Mouse (Mus musculus): ENCODE results near the gene Sema6d.

Gene Sema6d

GRCm38 (mm10) chr2:124404631-124405562, 315.1 kb downstream of the Sema6d start:
- no peak for DNase-seq

DNA sequence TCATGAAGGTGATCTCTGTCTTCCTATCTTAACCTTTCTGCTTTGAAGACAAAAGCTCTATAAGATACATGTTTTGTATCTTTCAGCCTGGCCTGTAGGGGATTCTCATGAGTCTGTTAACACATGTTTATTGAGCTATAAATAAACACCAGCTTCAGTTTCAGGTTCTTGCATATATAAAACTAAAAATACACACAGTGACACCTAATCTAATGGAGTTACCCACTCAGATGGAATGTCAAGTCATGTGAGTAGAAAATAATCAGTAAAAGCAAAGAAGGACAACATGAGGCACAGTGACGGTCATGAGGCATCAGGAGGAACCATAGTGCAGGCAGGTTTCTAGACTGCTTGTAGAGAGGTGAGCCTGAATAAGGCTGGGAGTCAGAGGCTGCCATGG, 319.2 kb downstream of the Sema6d start:
- DNase-seq = no peak

- no peak for DNase-seq
Measured at GRCm38 (mm10) chr2:124416730-124417129, 327.0 kb downstream of the Sema6d start.

DNA sequence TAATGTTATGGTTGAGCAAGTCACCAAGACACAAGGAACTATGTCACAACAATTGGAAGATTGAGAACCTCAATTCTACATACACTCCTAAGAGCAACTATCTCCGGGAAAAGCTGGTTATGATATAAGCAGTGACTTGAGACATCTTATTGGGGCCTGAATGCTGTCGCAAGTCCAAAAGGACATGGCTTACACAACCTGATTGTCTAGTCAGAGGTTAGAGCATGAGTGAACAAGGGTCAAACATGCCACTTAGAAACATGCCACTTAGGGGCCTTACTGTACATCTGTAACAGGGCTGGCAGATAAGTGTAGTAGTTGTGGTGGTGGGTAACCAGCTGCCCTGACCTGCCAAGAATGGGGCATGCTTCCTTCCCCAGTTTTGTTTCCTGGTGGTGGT, 328.6 kb downstream of the Sema6d start:
- no peak for DNase-seq

DNA sequence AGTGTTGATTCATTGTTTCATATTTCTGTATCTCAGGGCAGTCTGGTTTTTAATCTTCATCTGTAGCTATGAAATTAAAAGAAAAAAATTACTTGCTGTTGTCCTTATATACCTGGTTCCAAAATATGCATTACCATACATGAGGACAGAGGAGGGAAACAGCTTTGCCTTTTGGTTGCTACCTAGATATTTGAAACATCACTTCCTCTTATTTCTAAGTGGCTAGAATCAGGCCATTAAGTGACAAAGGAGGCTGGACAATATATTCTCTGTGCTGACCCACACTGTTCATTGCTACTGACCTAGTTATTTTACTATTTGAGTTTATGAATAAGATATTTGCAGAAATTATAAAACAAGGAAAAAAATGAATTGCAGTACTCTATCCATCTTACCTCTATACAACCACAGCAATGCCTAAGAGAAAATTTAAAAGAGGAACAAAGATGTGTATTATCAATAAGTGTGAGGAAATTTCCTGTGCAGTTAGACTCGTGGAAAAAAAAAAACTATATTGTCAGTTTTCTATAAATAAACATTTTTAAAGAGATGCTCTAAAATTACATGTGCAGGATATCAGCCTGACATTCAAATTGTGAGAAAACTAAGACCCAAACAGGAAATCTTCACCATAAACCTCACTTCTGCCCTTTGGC, 330.5 kb downstream of the Sema6d start:
- no peak for DNase-seq

GRCm38 (mm10) chr2:124429744-124430143, 340.0 kb downstream of the Sema6d start:
- DNase-seq = no peak

GRCm38 (mm10) chr2:124430708-124431107, 340.9 kb downstream of the Sema6d start:
- no peak for DNase-seq

DNA sequence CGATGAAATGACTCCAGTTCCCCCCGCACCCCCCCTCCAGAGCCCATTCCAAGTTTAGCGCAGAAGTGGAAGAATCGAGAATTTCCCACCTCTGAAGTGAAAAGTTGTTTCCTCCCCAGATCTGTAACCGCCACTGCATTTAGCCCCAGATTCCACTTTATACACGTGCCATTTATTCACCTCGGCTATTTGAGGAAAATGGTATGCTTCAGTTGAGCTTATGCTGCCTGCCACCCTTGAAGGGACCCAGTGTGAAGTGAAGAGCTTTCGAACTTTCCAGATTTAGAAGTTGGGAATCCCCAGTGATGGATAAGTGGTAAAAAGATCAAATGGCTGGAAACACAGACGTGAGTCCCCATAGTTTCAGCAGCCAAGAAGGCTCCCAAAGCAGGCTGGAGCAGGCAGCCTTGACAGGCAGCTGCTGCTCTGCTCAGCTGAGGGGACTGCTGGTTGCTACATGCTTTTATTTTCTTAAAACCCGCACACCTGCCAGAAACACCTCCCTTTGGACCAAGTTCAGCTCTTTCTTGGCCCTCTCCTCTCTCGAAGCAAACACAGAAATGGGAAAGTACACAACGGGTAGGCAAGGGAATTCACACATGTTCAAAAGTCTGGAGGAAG, 345.7 kb downstream of the Sema6d start:
- DNase-seq = no peak

- DNase-seq = no peak
Measured at GRCm38 (mm10) chr2:124436704-124437103, 346.9 kb downstream of the Sema6d start.

DNA sequence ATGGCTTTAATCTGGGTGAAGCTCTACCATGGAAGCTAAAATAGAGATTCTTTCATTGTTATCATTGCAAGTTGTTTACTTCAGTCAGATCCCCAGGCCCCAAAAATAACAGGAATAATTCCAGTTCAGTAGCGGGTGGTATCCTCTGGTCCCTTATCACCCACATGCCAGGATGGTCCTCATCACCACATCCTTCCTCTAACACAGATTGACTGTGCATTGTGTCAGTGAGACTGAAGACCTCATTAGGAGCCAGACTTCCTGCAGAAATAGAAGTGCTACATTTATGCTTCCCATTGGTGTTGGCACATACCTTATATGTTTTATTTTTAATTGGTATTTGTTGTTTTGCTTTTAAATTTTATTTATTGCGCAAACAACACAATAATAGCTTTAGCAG, 354.4 kb downstream of the Sema6d start:
- DNase-seq = no peak

DNA sequence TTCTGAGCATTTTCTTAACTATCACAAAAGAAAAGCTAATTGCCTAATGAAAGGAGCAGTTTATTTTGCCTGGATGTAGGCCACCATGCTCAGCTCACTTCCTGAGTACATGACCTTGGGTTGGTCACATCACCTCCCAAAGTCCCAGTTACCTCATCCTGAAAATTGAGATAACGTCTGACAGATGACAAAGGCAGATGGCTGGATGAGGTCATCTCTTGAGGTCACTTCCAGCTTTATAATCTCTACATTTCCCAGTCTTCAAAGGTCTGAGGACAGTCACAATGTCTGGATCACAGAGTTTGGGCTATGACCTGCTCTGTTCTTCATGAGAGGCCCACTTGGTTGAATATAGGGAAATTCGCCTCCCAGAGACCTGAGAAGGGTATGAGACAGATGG, 366.1 kb downstream of the Sema6d start:
- DNase-seq = no peak

GRCm38 (mm10) chr2:124456999-124457398, 367.2 kb downstream of the Sema6d start:
- no peak for DNase-seq

DNA sequence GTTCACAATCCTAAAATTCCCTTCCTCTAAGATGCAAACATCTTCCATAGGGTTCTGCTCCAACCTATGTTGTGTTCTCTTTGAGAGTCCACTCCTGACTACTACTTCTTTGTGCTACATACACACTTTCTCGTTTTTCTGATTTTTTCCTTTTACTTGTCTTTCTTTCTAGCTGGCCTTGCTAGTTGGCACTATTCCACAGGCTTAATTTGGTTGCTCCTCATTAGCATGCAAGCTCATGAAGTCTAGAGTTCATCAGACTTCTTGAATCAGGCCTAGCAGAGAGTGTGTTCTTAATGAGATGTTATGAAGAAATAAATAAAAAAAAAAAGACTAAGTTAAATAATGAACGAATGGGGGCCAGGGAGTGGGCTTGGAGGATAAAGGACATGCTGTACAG, 368.3 kb downstream of the Sema6d start:
- no peak for DNase-seq

- no peak for DNase-seq
Measured at GRCm38 (mm10) chr2:124460956-124461355, 371.2 kb downstream of the Sema6d start.

DNA sequence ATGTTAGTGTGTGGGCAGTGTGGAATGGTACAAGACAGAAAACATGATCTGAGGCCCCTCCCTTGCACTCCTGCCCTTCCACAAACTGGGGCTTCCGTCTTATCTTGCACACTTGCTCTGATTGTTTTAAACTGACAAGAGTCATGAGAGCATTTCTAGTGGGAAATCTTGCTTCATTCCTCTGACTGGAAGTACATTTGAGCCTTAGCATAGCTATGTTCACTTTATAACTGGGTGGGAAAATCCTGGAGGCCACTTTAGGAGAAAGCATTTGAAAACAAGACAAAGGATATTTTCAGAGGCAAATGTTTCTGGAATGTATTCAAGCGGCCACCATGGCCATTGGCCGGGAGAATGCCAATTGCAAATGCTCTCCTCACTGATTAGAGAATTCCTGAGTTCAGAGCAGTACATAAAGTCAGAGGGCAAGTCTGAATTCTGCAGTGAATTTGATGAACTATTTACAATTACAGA, 371.6 kb downstream of the Sema6d start:
- DNase-seq = no peak

DNA sequence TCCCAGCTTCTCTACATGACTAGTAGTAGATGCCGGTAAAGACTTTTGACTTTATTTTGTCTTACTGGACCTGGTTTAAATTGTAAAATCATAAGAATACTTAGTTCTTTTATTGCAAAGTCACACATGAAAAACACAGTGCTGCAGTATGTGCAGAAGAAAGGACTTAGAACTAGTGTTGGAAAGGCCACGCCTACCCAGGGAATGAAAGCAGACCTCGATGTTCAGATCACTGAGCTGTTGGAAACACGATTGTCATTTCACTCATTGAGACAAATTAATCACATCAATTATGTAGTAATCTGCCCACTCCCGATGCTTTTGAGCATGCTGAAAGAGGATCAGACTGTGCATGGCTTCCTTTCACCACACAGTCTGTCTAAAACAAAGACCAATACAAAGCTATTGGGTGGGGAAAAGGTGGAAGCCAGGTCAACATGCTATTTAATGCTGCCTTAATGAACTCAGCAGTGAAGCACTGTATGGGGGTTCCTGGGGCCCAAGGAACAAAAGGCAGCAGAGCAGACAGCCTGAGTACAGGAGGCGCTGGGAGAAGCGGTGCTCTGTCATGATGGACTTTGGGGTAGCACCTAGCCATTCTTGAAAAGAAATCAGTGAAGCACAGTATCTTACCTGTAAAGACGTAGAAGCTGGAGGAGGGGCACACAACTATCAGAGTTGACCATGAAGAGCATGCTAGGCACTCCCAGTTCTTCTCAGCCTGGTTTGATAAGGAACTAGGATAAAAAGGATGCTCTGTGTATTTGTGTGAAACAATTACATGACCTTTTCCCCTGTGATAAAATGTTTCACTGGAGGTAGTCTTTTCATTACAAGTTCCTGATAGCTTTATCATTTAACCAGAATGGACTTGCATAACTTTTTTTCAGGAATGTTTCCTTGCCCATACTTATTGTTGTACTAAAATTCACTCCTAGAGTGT, 375.5 kb downstream of the Sema6d start:
- no peak for DNase-seq

- DNase-seq = no peak
Measured at GRCm38 (mm10) chr2:124467429-124467828, 377.7 kb downstream of the Sema6d start.

GRCm38 (mm10) chr2:124470346-124471042, 380.7 kb downstream of the Sema6d start:
- DNase-seq = no peak

- DNase-seq = no peak
Measured at GRCm38 (mm10) chr2:124472674-124473507, 383.1 kb downstream of the Sema6d start.

- DNase-seq = no peak
Measured at GRCm38 (mm10) chr2:124477904-124478303, 388.1 kb downstream of the Sema6d start.

DNA sequence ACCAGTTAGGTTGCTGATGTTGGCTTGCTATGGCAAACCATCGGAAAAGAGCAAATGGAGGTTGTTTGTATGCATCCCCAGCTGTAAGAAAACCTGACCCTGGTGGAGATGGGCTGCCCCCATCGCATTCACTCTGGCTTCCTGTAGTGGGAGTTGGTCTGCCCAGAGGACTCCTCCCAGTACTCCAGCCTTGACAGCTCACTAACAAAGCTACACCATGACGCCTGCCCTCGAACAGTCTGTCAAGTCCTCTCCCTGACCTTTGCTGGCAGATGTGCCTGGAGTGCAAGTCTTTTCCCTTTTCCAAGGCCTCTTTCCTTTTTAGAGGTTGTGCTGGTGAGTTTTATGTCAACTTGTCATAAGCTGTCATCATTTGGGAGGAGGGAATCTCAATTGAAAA, 388.8 kb downstream of the Sema6d start:
- DNase-seq = no peak
